Mouse (Mus musculus) layer of hippocampus, adult 18-20 months (tissue): ENCODE measurements around the gene Ffar3. TPM values are rescaled to one million over a fixed set of nuclear protein-coding genes. Genes with fewer than 3 reads are reported as not detected.

Source experiments
- total RNA-seq, 2 experiments: library from RNA; stranded (reverse); gene quantifications; 2 replicates each; pipeline ENCODE4 v1.2.3; 2021

The Ffar3 gene
- total RNA-seq, 2 experiments from 2014 or later, result not detected

Other genes with a start within 250 kb of the Ffar3 start
- gene Upk1a, start 243.3 kb downstream of the Ffar3 start, total RNA-seq, result under 1 TPM; 0.38 to 0.45 TPM
- 100 to 1,000 TPM; 599 to 606 TPM for gene Cox6b1, start 230.0 kb downstream of the Ffar3 start, total RNA-seq
- gene Etv2, start 220.3 kb downstream of the Ffar3 start, total RNA-seq, result not detected
- 10 to 100 TPM; 79.0 to 82.6 TPM for gene Rbm42, start 205.9 kb downstream of the Ffar3 start, total RNA-seq
- gene Haus5, start 191.2 kb downstream of the Ffar3 start, total RNA-seq, result 1 to 10 TPM; 4.6 to 5.4 TPM
- gene Pmis2, start 184.6 kb downstream of the Ffar3 start, total RNA-seq, result not detected
- gene 2200002J24Rik, start 157.3 kb downstream of the Ffar3 start, total RNA-seq, result not detected
- under 1 TPM; 0.22 to 0.36 TPM for gene Atp4a, start 144.0 kb downstream of the Ffar3 start, total RNA-seq
- gene Tmem147, start 126.6 kb downstream of the Ffar3 start, total RNA-seq, result 100 to 1,000 TPM; 109 TPM
- gene Gapdhs, start 112.5 kb downstream of the Ffar3 start, total RNA-seq, result not detected
- 10 to 100 TPM in 1 of 2 experiments, 1 to 10 TPM in 1; 6.9 to 10.1 TPM for gene Sbsn, start 104.7 kb downstream of the Ffar3 start, total RNA-seq
- 1 to 10 TPM; 1.1 to 1.8 TPM for gene Dmkn, start 92.4 kb downstream of the Ffar3 start, total RNA-seq
- not detected for gene Krtdap, start 68.3 kb downstream of the Ffar3 start, total RNA-seq
- gene Ffar2, start 32.4 kb downstream of the Ffar3 start, total RNA-seq, result not detected
- not detected for gene Ffar1, start 5.4 kb upstream of the Ffar3 start, total RNA-seq
- gene Cd22, start 24.2 kb upstream of the Ffar3 start, total RNA-seq, result not detected
- gene Mag, start 58.7 kb upstream of the Ffar3 start, total RNA-seq, result 100 to 1,000 TPM; 155 to 176 TPM
- gene Hamp2, start 68.5 kb upstream of the Ffar3 start, total RNA-seq, result not detected
- gene Hamp, start 87.9 kb upstream of the Ffar3 start, total RNA-seq, result not detected
- 100 to 1,000 TPM; 134 to 139 TPM for gene Usf2, start 100.6 kb upstream of the Ffar3 start, total RNA-seq
- gene Lsr, start 117.3 kb upstream of the Ffar3 start, total RNA-seq, result 1 to 10 TPM; 6.6 to 7.6 TPM
- gene Fam187b, start 117.6 kb upstream of the Ffar3 start, total RNA-seq, result under 1 TPM in 1 of 2 experiments, not detected in 1; 0.18 TPM
- gene Fxyd5, start 186.3 kb upstream of the Ffar3 start, total RNA-seq, result 10 to 100 TPM; 16.8 to 21.5 TPM
- 100 to 1,000 TPM in 1 of 2 experiments, 10 to 100 TPM in 1; 87.4 to 103 TPM for gene Fxyd7, start 195.3 kb upstream of the Ffar3 start, total RNA-seq
- gene Fxyd1, start 201.0 kb upstream of the Ffar3 start, total RNA-seq, result 100 to 1,000 TPM; 113 to 114 TPM
- gene Lgi4, start 203.2 kb upstream of the Ffar3 start, total RNA-seq, result 10 to 100 TPM; 37.9 to 40.4 TPM
- gene Fxyd3, start 220.5 kb upstream of the Ffar3 start, total RNA-seq, result under 1 TPM; 0.58 to 0.92 TPM